Mouse (Mus musculus): ENCODE results near the gene Tomm34.

- no peak for TF ChIP-seq HCFC1 (IDR thresholded peaks at IDR 0.05; ENCODE audit: low read depth, low read length)
- TF ChIP-seq E2F4 (IDR thresholded peaks at IDR 0.05; ENCODE audit: insufficient replicate concordance, low read depth, low read length) = no peak
- no peak for TF ChIP-seq POLR2A (IDR thresholded peaks at IDR 0.05; ENCODE audit: low read depth, low read length)
- no peak for TF ChIP-seq CTCF (conservative IDR thresholded peaks at IDR 0.05 in 1 of 2, IDR thresholded peaks at IDR 0.05 in 1 of 2; ENCODE audit: low read depth in 2 of 2, low read length in 2 of 2)
- no peak for TF ChIP-seq CHD2 (IDR thresholded peaks at IDR 0.05; ENCODE audit: low read length)
- TF ChIP-seq GABPA (IDR thresholded peaks at IDR 0.05; ENCODE audit: insufficient replicate concordance, low read depth, low read length) = no peak
- no peak for TF ChIP-seq ZC3H11A (IDR thresholded peaks at IDR 0.05; ENCODE audit: low read depth, low read length)
- TF ChIP-seq JUN (IDR thresholded peaks at IDR 0.05; ENCODE audit: insufficient read depth, low read depth, low read length) = no peak
These were observed 17.2 kb downstream of the Tomm34 start for GRCm38 (mm10) chr2:164053767-164054166.
